Mouse (Mus musculus) hindbrain, embryonic 15.5 days (tissue): ENCODE measurements around the gene Rbbp8nl. TPM values are rescaled to one million over a fixed set of nuclear protein-coding genes. Genes with fewer than 3 reads are reported as not detected.
A peak's percentile ranks its signal among the peaks of the same experiment; 100 is the strongest.

Source experiments
- ATAC-seq: fragments of 200-750 bp; cut with Nextera tagmentation; 2 replicates; pipeline ENCODE4 v1.8.0; 2017; ENCODE audit warnings: low read depth, moderate number of reproducible peaks, moderate TSS enrichment; ENCODE audit not compliant: low FRiP score
- H3K27ac ChIP-seq: fragments of 300-500 bp; sonication (generic); replicated peaks from 2 replicates; pipeline ENCODE4 v1.5.1; 2015; ENCODE audit warnings: mild to moderate bottlenecking, inconsistent platforms
- H3K27me3 ChIP-seq: fragments of 300-500 bp; sonication (generic); 2 replicates; pipeline ENCODE4 v1.6.1; 2015; ENCODE audit warnings: control low read depth, inconsistent platforms
- H3K36me3 ChIP-seq: fragments of 300-500 bp; sonication (generic); 2 replicates; pipeline ENCODE4 v1.6.1; 2015; ENCODE audit warnings: control low read depth, inconsistent platforms
- H3K4me1 ChIP-seq: fragments of 300-500 bp; sonication (generic); replicated peaks from 2 replicates; pipeline ENCODE4 v1.6.1; 2015; ENCODE audit warnings: control low read depth, inconsistent platforms
- H3K4me2 ChIP-seq: fragments of 300-500 bp; sonication (generic); 2 replicates; pipeline ENCODE4 v1.6.1; 2015; ENCODE audit warnings: moderate library complexity, mild to moderate bottlenecking, inconsistent platforms
- H3K4me3 ChIP-seq: fragments of 300-500 bp; sonication (generic); 2 replicates; pipeline ENCODE4 v1.5.1; 2015; ENCODE audit warnings: mild to moderate bottlenecking, inconsistent platforms
- H3K9ac ChIP-seq: fragments of 300-500 bp; sonication (generic); 2 replicates; pipeline ENCODE4 v1.6.1; 2015; ENCODE audit warnings: inconsistent platforms
- H3K9me3 ChIP-seq: fragments of 300-500 bp; sonication (generic); 2 replicates; pipeline ENCODE4 v1.6.1; 2016; ENCODE audit warnings: control low read depth, inconsistent platforms
- WGBS: fragments of 180-500 bp; shearing (Covaris S2); methylation state at CpG from one replicate; pipeline ENCODE4 v1.1.7; 2015; 5-methylcytosine and 5-hydroxymethylcytosine counted together
- polyA plus RNA-seq: library from polyadenylated mRNA; unstranded; fragments of >200 nt; fragmentation: Nextera tagmentation; extraction: Ambion mirVana; gene quantifications from 2 replicates; pipeline ENCODE4 v1.2.1, GENCODE M21; 2015

Gene Rbbp8nl
- polyA plus RNA-seq: not detected in 2 replicates

GRCm38 (mm10) chr2:180289440-180290108 is at the start of gene Rbbp8nl:
Rbbp8nl (minus strand) TSS chr2:180289879.
- ATAC-seq: no peak
- Histone ChIP-seq H3K27ac (no peak within 1 kb of the TSS), H3K9ac (no peak within 1 kb of the TSS), H3K27me3 (no peaks in the 10 kb centered on the region), H3K4me3 (no peak within 1 kb of the TSS), H3K4me1 (no peaks in the 10 kb centered on the region), H3K9me3 (no peaks in the 10 kb centered on the region), H3K4me2 (no peak within 1 kb of the TSS), H3K36me3 (no peaks in the 10 kb centered on the region)
- 54% methylated on average over 16 of the region's 16 CpGs for WGBS

GRCm38 (mm10) chr2:180334551-180334986 is 44.9 kb upstream of the Rbbp8nl start, which contains the start of gene Gata5:
Gata5 (minus strand) TSS chr2:180334699.
- no peaks in the 10 kb centered on the region for H3K9me3 ChIP-seq
- no peak within 1 kb of the TSS for H3K9ac ChIP-seq
- H3K4me2 ChIP-seq: peak within 1 kb of the TSS; percentile 50
- no peaks in the 10 kb centered on the region for H3K36me3 ChIP-seq
- peaks cover 76% of the 10 kb centered on the region for H3K27me3 ChIP-seq
- ATAC-seq: no peak
- under 1% methylated on average over 32 of the region's 33 CpGs for WGBS
- H3K27ac ChIP-seq: no peak within 1 kb of the TSS
- H3K4me1 ChIP-seq: peaks cover 16% of the 10 kb centered on the region
- peak within 1 kb of the TSS; percentile 24 for H3K4me3 ChIP-seq

- Histone ChIP-seq H3K36me3 (no peaks in the 10 kb centered on the region), H3K27me3 (peaks cover 71% of the 10 kb centered on the region), H3K9me3 (no peaks in the 10 kb centered on the region), H3K27ac (no peak overlapping the region), H3K4me1 (peaks cover 16% of the 10 kb centered on the region), H3K9ac (no peak overlapping the region), H3K4me2 (peak overlapping the region; percentile 50), H3K4me3 (peak overlapping the region; percentile 24)
- ATAC-seq: no peak
- WGBS: under 1% methylated on average over 69 of the region's 69 CpGs
These were observed 44.3 kb upstream of the Rbbp8nl start for GRCm38 (mm10) chr2:180333778-180334550.

- ATAC-seq: no peak
- no peaks in the 10 kb centered on the region for H3K36me3 ChIP-seq
- peaks cover 10% of the 10 kb centered on the region for H3K4me1 ChIP-seq
- H3K9ac ChIP-seq: no peak overlapping the region
- peaks cover 35% of the 10 kb centered on the region for H3K27me3 ChIP-seq
- H3K27ac ChIP-seq: no peak overlapping the region
- no peak overlapping the region for H3K4me3 ChIP-seq
- 93% methylated on average over 1 of the region's 1 CpGs for WGBS
- no peak overlapping the region for H3K4me2 ChIP-seq
- H3K9me3 ChIP-seq: no peaks in the 10 kb centered on the region
These were observed 39.8 kb upstream of the Rbbp8nl start for GRCm38 (mm10) chr2:180329466-180329865.

- Histone ChIP-seq H3K27ac (no peak overlapping the region), H3K9me3 (no peaks in the 10 kb centered on the region), H3K9ac (no peak overlapping the region), H3K27me3 (no peaks in the 10 kb centered on the region), H3K4me3 (no peak overlapping the region), H3K4me2 (no peak overlapping the region), H3K36me3 (no peaks in the 10 kb centered on the region), H3K4me1 (no peaks in the 10 kb centered on the region)
- ATAC-seq: no peak
- 29% methylated on average over 14 of the region's 14 CpGs for WGBS
These were observed 33.1 kb upstream of the Rbbp8nl start for GRCm38 (mm10) chr2:180322674-180323355.

- Histone ChIP-seq H3K4me3 (no peak overlapping the region), H3K9ac (no peak overlapping the region), H3K27ac (no peak overlapping the region), H3K27me3 (no peaks in the 10 kb centered on the region), H3K4me2 (no peak overlapping the region), H3K4me1 (no peaks in the 10 kb centered on the region), H3K9me3 (no peaks in the 10 kb centered on the region), H3K36me3 (no peaks in the 10 kb centered on the region)
- ATAC-seq: no peak
- WGBS: 83% methylated on average over 4 of the region's 4 CpGs
These were observed 30.5 kb upstream of the Rbbp8nl start for GRCm38 (mm10) chr2:180320216-180320615.

- Histone ChIP-seq H3K27ac (no peak overlapping the region), H3K4me1 (no peaks in the 10 kb centered on the region), H3K9me3 (no peaks in the 10 kb centered on the region), H3K4me3 (no peak overlapping the region), H3K27me3 (no peaks in the 10 kb centered on the region), H3K9ac (no peak overlapping the region), H3K4me2 (no peak overlapping the region), H3K36me3 (no peaks in the 10 kb centered on the region)
- 78% methylated on average over 7 of the region's 7 CpGs for WGBS
- no peak for ATAC-seq
These were observed 27.9 kb upstream of the Rbbp8nl start for GRCm38 (mm10) chr2:180317591-180317990.

GRCm38 (mm10) chr2:180314292-180314691 is 24.6 kb upstream of the Rbbp8nl start:
- Histone ChIP-seq H3K4me3 (no peak overlapping the region), H3K4me2 (no peak overlapping the region), H3K9ac (no peak overlapping the region), H3K9me3 (no peaks in the 10 kb centered on the region), H3K27me3 (no peaks in the 10 kb centered on the region), H3K36me3 (no peaks in the 10 kb centered on the region), H3K4me1 (no peaks in the 10 kb centered on the region), H3K27ac (no peak overlapping the region)
- no peak for ATAC-seq
- WGBS: 92% methylated on average over 2 of the region's 2 CpGs

GRCm38 (mm10) chr2:180311147-180311546 is 21.5 kb upstream of the Rbbp8nl start:
- ATAC-seq: no peak
- Histone ChIP-seq H3K27me3 (no peaks in the 10 kb centered on the region), H3K9me3 (no peaks in the 10 kb centered on the region), H3K9ac (no peak overlapping the region), H3K27ac (no peak overlapping the region), H3K4me3 (no peak overlapping the region), H3K4me2 (no peak overlapping the region), H3K36me3 (no peaks in the 10 kb centered on the region), H3K4me1 (no peaks in the 10 kb centered on the region)
- 85% methylated on average over 4 of the region's 4 CpGs for WGBS

- 61% methylated on average over 2 of the region's 2 CpGs for WGBS
- no peak overlapping the region for H3K27ac ChIP-seq
- H3K9me3 ChIP-seq: no peaks in the 10 kb centered on the region
- H3K9ac ChIP-seq: no peak overlapping the region
- no peak overlapping the region for H3K4me3 ChIP-seq
- ATAC-seq: no peak
- no peaks in the 10 kb centered on the region for H3K36me3 ChIP-seq
- no peaks in the 10 kb centered on the region for H3K27me3 ChIP-seq
- no peak overlapping the region for H3K4me2 ChIP-seq
- H3K4me1 ChIP-seq: no peaks in the 10 kb centered on the region
These were observed 18.0 kb upstream of the Rbbp8nl start for GRCm38 (mm10) chr2:180307680-180308079.

GRCm38 (mm10) chr2:180306423-180307168 is 16.9 kb upstream of the Rbbp8nl start:
- Histone ChIP-seq H3K27me3 (no peaks in the 10 kb centered on the region), H3K9me3 (no peaks in the 10 kb centered on the region), H3K4me3 (no peak overlapping the region), H3K9ac (no peak overlapping the region), H3K4me2 (no peak overlapping the region), H3K27ac (no peak overlapping the region), H3K4me1 (no peaks in the 10 kb centered on the region), H3K36me3 (no peaks in the 10 kb centered on the region)
- ATAC-seq: peak; percentile 51; the same call in 1 of the 2 replicates
- 79% methylated on average over 8 of the region's 8 CpGs for WGBS
